Mouse (Mus musculus): ENCODE measurements around the gene Smdt1. TPM values are rescaled to one million over a fixed set of nuclear protein-coding genes. Genes with fewer than 3 reads are reported as not detected.

Gene Smdt1
- polyA plus RNA-seq (2012; ENCODE audit: insufficient read depth, insufficient read length, missing spikeins), result 420 and 432 TPM in 2 replicates

DNA sequence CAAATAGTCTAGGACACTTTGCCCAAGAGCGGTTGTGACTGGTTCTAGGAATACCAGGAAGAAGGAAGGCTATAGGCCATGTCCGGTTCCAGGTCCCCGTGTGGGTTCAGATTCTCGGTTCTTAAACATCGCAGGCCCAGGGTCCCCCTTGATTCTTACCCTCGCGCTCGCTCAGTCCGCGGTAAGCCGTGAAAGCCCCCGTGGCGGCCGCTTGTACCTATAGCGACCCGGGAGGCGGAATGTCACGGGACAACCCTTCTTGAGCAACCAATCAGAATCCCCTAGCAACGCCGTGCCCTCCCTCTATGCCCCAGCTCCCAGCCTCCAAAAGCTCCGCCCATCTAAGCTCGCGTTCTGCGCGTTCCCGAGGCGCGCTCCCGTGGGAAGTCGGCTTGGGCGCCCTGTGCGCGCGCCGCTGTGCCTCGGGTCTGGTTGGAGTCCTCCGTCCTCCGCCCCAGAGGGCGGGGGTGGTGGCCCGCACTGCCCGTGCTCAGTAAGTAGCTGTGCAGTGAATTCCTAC lies at the start of gene Smdt1, which contains the start of the genes Naga and Pheta2:
Smdt1 (plus strand) TSS at position 367 of the 520 bp plus-strand sequence.
Naga (minus strand) TSS at position 333 of the 520 bp plus-strand sequence.
Pheta2 (plus strand) TSS at position 350 of the 520 bp plus-strand sequence.
- H3K4me1 ChIP-seq (ENCODE audit: control insufficient read depth, insufficient read depth, insufficient read length, low read length), result peaks cover 5% of the 10 kb centered on the region
- peak within 1 kb of the TSS; percentile 93 for H3K4me3 ChIP-seq (ENCODE audit: insufficient read depth, low read depth, low read length)
- peak within 1 kb of the TSS; percentile 60 for H3K27ac ChIP-seq (replicated peaks; ENCODE audit: low read depth, low read length)

GRCm38 (mm10) chr15:82290252-82290651 lies 48.5 kb upstream of the Smdt1 start:
- no peaks in the 10 kb centered on the region for H3K4me1 ChIP-seq (ENCODE audit: control insufficient read depth, insufficient read depth, insufficient read length, low read length)
- H3K4me3 ChIP-seq (ENCODE audit: insufficient read depth, low read depth, low read length), result no peak overlapping the region
- H3K27ac ChIP-seq (replicated peaks; ENCODE audit: low read depth, low read length), result no peak overlapping the region

GRCm38 (mm10) chr15:82292851-82293250 lies 45.9 kb upstream of the Smdt1 start:
- no peak overlapping the region for H3K27ac ChIP-seq (replicated peaks; ENCODE audit: low read depth, low read length)
- H3K4me3 ChIP-seq (ENCODE audit: insufficient read depth, low read depth, low read length), result no peak overlapping the region
- no peaks in the 10 kb centered on the region for H3K4me1 ChIP-seq (ENCODE audit: control insufficient read depth, insufficient read depth, insufficient read length, low read length)

GRCm38 (mm10) chr15:82293271-82293711 lies 45.5 kb upstream of the Smdt1 start:
- no peak overlapping the region for H3K4me3 ChIP-seq (ENCODE audit: insufficient read depth, low read depth, low read length)

DNA sequence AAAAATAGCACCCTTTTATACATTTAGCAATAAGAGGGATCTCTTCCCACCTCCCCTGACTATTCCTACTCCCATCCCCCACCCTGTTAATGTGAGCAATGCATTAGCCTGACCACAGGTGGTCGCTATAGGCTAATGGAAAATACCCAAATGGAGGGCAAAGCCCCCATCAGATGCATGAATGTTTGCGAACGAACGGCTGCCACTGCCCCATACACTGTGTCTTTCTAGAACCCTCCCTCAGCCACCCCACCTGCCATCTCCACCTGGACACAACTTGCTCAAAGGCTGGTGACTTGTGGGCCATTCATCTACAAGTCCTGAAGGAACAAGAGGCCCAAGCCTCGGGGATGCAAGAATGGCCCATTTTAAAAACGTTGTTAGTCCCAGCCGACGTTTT lies 44.7 kb upstream of the Smdt1 start:
- Histone ChIP-seq H3K27ac (replicated peaks; ENCODE audit: low read depth, low read length) (no peak overlapping the region), H3K4me1 (ENCODE audit: control insufficient read depth, insufficient read depth, insufficient read length, low read length) (no peaks in the 10 kb centered on the region), H3K4me3 (ENCODE audit: insufficient read depth, low read depth, low read length) (no peak overlapping the region)

More at GRCm38 (mm10) chr15:82293271-82293711, 45.5 kb upstream of the Smdt1 start:
- Histone ChIP-seq H3K27ac (replicated peaks; ENCODE audit: low read depth, low read length) (no peak overlapping the region), H3K4me1 (ENCODE audit: control insufficient read depth, insufficient read depth, insufficient read length, low read length) (no peaks in the 10 kb centered on the region)

GRCm38 (mm10) chr15:82298764-82299561 lies 39.8 kb upstream of the Smdt1 start, which contains the start of gene Wbp2nl:
TSS of gene Wbp2nl (plus strand) at chr15:82298954.
- Histone ChIP-seq H3K27ac (replicated peaks; ENCODE audit: low read depth, low read length) (no peak within 1 kb of the TSS), H3K4me3 (ENCODE audit: insufficient read depth, low read depth, low read length) (no peak within 1 kb of the TSS), H3K4me1 (ENCODE audit: control insufficient read depth, insufficient read depth, insufficient read length, low read length) (no peaks in the 10 kb centered on the region)

DNA sequence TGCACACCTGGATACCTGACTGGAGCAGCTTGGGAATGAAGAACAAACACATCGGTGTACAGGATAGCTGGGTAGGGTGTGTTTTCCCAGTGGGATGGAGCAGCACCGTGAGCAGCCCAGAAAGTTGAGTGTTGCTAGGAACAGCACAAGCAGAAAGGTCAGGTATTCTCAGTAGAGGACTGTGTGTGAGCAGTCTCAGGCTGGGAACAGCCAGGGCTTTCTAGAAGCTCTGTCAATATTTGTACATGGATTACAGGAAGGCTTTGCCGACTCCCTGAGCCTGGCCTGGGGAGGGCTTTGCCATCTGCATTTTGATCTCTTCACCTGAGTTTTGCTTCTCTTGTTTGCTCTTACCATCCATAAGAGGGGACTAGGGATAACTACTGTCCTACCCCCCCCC lies 31.7 kb upstream of the Smdt1 start:
- H3K27ac ChIP-seq (replicated peaks; ENCODE audit: low read depth, low read length), result no peak overlapping the region
- H3K4me1 ChIP-seq (ENCODE audit: control insufficient read depth, insufficient read depth, insufficient read length, low read length), result no peaks in the 10 kb centered on the region
- no peak overlapping the region for H3K4me3 ChIP-seq (ENCODE audit: insufficient read depth, low read depth, low read length)

- H3K27ac ChIP-seq (replicated peaks; ENCODE audit: low read depth, low read length), result no peak overlapping the region
- no peaks in the 10 kb centered on the region for H3K4me1 ChIP-seq (ENCODE audit: control insufficient read depth, insufficient read depth, insufficient read length, low read length)
- no peak overlapping the region for H3K4me3 ChIP-seq (ENCODE audit: insufficient read depth, low read depth, low read length)
Observed at GRCm38 (mm10) chr15:82308416-82308815, 30.3 kb upstream of the Smdt1 start.

DNA sequence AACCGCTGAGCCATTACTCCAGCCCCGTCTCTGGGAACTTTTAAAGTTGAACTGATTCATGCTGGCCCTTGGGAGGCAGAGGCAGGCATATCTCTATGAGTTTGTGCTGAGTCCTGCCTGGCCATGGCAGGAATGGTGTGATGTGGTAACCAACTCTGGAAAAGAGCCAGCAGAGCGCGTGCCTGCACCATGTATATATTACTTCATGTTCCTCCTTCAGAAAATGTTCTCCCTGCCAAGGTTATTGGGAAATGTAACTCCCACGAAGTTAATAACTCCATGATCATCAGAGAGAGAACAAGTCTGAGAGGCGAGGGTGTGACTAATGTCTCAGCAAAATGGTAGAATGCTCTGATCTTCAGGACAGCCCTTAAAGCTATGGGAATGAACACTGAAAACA lies 20.9 kb upstream of the Smdt1 start:
- no peak overlapping the region for H3K27ac ChIP-seq (replicated peaks; ENCODE audit: low read depth, low read length)
- no peaks in the 10 kb centered on the region for H3K4me1 ChIP-seq (ENCODE audit: control insufficient read depth, insufficient read depth, insufficient read length, low read length)
- no peak overlapping the region for H3K4me3 ChIP-seq (ENCODE audit: insufficient read depth, low read depth, low read length)

GRCm38 (mm10) chr15:82319613-82320012 lies 19.1 kb upstream of the Smdt1 start:
- H3K27ac ChIP-seq (replicated peaks; ENCODE audit: low read depth, low read length), result no peak overlapping the region
- no peak overlapping the region for H3K4me3 ChIP-seq (ENCODE audit: insufficient read depth, low read depth, low read length)
- no peaks in the 10 kb centered on the region for H3K4me1 ChIP-seq (ENCODE audit: control insufficient read depth, insufficient read depth, insufficient read length, low read length)

DNA sequence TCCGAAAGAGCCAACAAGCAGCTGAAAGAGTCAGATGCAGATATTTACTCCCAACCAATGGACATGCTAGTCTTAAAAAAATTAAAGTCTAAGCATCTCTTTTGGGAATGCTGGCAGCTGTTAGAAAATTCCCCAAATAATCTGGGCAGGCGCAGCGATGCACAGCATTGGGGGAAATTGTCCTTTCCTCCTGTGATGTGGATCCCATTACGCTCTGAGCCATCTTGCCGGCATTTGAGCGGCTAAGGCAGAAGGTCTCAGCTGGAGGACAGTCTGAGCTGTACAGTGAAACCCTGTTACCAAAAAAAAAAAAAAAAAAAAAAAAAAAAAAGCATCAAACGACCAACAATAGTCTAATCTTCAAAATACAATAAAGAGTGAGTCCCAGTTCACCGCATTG lies 16.6 kb upstream of the Smdt1 start:
- H3K27ac ChIP-seq (replicated peaks; ENCODE audit: low read depth, low read length), result no peak overlapping the region
- no peaks in the 10 kb centered on the region for H3K4me1 ChIP-seq (ENCODE audit: control insufficient read depth, insufficient read depth, insufficient read length, low read length)
- H3K4me3 ChIP-seq (ENCODE audit: insufficient read depth, low read depth, low read length), result no peak overlapping the region

- H3K4me3 ChIP-seq (ENCODE audit: insufficient read depth, low read depth, low read length), result no peak overlapping the region
- no peaks in the 10 kb centered on the region for H3K4me1 ChIP-seq (ENCODE audit: control insufficient read depth, insufficient read depth, insufficient read length, low read length)
- H3K27ac ChIP-seq (replicated peaks; ENCODE audit: low read depth, low read length), result no peak overlapping the region
Observed at GRCm38 (mm10) chr15:82325382-82325781, 13.4 kb upstream of the Smdt1 start.

DNA sequence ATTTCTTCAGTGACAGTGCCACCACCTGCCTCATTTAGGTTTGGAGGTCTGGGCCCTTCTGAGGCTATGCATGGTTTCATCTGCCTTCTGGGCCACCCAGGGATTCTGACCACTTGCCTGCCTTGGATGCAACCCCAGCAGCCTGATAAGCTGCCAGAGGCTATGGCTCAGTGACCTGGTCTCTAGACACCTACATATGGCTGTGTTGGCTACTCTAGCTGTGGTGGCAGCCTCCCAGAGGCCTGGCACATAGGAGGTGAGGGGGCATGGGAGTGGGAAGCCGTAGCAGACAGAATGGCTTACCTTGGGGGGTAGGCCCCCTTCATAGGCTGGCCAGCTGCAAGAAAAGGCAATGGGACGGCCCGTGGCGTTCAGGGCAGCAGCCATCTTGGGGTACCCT lies 3.6 kb upstream of the Smdt1 start:
- Histone ChIP-seq H3K4me3 (ENCODE audit: insufficient read depth, low read depth, low read length) (no peak overlapping the region), H3K4me1 (ENCODE audit: control insufficient read depth, insufficient read depth, insufficient read length, low read length) (peaks cover 5% of the 10 kb centered on the region), H3K27ac (replicated peaks; ENCODE audit: low read depth, low read length) (no peak overlapping the region)

DNA sequence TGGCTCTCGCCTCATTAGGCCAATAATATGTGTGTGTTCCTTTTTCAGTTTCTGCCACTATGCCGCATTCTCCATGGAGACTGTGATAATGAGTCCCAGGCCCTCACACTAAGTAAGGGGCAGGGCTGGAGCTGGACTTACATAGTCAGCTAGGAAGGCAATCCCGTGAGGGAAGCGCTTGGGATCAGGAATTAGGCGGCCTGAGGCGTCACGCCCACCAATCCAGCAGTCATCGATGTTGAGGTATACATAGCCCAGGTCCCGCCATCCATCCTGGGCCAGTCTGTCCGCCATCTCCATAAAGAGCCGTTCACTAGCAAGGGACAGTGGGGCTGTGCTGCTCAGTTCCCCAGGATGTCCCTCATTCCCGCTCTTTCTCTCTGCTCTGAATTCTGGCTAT lies 2.1 kb upstream of the Smdt1 start:
- H3K27ac ChIP-seq (replicated peaks; ENCODE audit: low read depth, low read length), result no peak overlapping the region
- peaks cover 5% of the 10 kb centered on the region for H3K4me1 ChIP-seq (ENCODE audit: control insufficient read depth, insufficient read depth, insufficient read length, low read length)
- H3K4me3 ChIP-seq (ENCODE audit: insufficient read depth, low read depth, low read length), result no peak overlapping the region

- peak overlapping the region; percentile 93 for H3K4me3 ChIP-seq (ENCODE audit: insufficient read depth, low read depth, low read length)
- peaks cover 5% of the 10 kb centered on the region for H3K4me1 ChIP-seq (ENCODE audit: control insufficient read depth, insufficient read depth, insufficient read length, low read length)
- peak overlapping the region; percentile 60; the same call in 1 of the 2 replicates for H3K27ac ChIP-seq (replicated peaks; ENCODE audit: low read depth, low read length)
Observed at GRCm38 (mm10) chr15:82337875-82338274, 884 bp upstream of the Smdt1 start.

GRCm38 (mm10) chr15:82339150-82339549 lies 391 bp downstream of the Smdt1 start:
- Histone ChIP-seq H3K4me1 (ENCODE audit: control insufficient read depth, insufficient read depth, insufficient read length, low read length) (peaks cover 5% of the 10 kb centered on the region), H3K4me3 (ENCODE audit: insufficient read depth, low read depth, low read length) (peak overlapping the region; percentile 93), H3K27ac (replicated peaks; ENCODE audit: low read depth, low read length) (no peak overlapping the region)
